Mouse (Mus musculus): ENCODE data around the gene Zhx3. TPM values are rescaled to one million over a fixed set of nuclear protein-coding genes. Genes with fewer than 3 reads are reported as not detected.

Zhx3 gene
- total and polyA plus RNA-seq, 3 experiments, result 7.9 to 36.8 (median 36.7) TPM

DNA sequence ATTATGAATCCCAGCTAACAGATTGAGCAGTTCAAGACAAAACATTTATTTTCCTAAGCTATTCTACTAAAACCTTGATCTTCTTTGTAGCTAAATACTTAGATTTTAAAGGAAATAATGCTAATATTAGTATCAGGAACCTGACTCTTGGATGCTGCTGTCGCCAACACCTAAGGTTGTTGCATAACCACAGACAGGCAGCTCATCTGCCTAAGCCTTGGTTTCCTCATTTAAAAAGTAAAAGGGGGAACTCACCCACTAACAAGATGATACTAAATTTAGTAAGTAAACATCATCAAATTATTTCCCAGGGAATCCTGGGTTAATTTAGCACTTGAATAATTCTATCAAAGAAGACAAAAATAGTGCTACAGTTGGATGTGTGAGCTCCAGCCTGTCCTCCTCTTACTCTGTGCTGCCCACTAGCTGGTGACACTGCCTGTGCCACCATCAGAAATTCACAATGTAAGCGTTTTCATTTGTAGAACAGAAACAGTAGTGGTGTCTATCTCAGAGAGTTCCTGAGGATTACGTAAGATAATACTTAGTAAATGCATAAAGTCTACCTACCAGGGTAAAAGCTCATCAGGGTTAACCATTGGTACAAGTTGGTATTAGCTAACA lies 23.1 kb downstream of the Zhx3 start:
- H3K27me3 ChIP-seq (ENCODE audit: control insufficient read depth, insufficient read depth, low read length), result no peaks in the 10 kb centered on the region
- intact Hi-C loops (cut with DNase I), result no loop called here
- TF ChIP-seq CTCF (IDR thresholded peaks at IDR 0.05) (peak; percentile 62), POLR2A (IDR thresholded peaks at IDR 0.05; ENCODE audit: insufficient read depth, low read depth, low read length) (no peak), EP300 (IDR thresholded peaks at IDR 0.05; ENCODE audit: insufficient read depth, low read depth, low read length) (no peak)
- peaks cover 30% of the 10 kb centered on the region for H3K36me3 ChIP-seq (ENCODE audit: control insufficient read depth, insufficient read depth, low read length)
- DNase-seq, result no peak
- 59% methylated on average over 3 of the region's 3 CpGs for WGBS
- no peak overlapping the region for H3K9ac ChIP-seq (ENCODE audit: low read depth, low read length)
- peaks cover 16% of the 10 kb centered on the region for H3K79me2 ChIP-seq (replicated peaks; ENCODE audit: control insufficient read depth, insufficient read depth, low read length)
- H3K4me3 ChIP-seq, result no peak overlapping the region
- H3K4me1 ChIP-seq (ENCODE audit: control insufficient read depth, insufficient read depth, low read length), result peaks cover 16% of the 10 kb centered on the region
- peak overlapping the region; percentile 49 for H3K27ac ChIP-seq

DNA sequence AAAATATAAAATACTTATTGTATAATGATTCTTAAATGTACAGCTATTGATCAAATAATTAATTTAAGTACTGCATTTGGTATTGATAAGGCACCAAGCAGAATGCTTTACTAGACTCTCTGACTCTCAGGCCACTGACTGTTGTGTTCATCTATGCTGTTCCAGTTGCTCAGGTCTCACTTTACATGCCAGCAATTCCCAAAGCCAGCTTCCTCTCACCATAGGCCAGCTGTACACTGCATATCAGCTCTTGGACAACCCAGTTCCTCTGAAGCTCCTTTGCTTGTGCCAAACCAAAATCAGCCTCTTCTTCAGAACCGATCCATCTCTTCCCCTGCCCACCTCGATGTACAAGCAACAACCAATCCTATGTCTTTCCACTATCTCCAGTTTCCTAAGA lies 24.6 kb downstream of the Zhx3 start:
- peak in 1 of 2 experiments; percentile 16 for DNase-seq
- H3K79me2 ChIP-seq (replicated peaks; ENCODE audit: control insufficient read depth, insufficient read depth, low read length), result peaks cover 19% of the 10 kb centered on the region
- no peak for TF ChIP-seq CTCF (IDR thresholded peaks at IDR 0.05)
- TF ChIP-seq EP300 (IDR thresholded peaks at IDR 0.05; ENCODE audit: insufficient read depth, low read depth, low read length), result no peak
- TF ChIP-seq POLR2A (IDR thresholded peaks at IDR 0.05; ENCODE audit: insufficient read depth, low read depth, low read length), result no peak
- intact Hi-C loops (cut with DNase I), result no loop called here
- H3K4me1 ChIP-seq (ENCODE audit: control insufficient read depth, insufficient read depth, low read length), result peaks cover 14% of the 10 kb centered on the region
- H3K4me3 ChIP-seq, result no peak overlapping the region
- peak overlapping the region; percentile 17; the same call in 1 of the 2 replicates for H3K27ac ChIP-seq
- peak overlapping the region; percentile 38; the same call in 1 of the 2 replicates for H3K9ac ChIP-seq (ENCODE audit: low read depth, low read length)
- peaks cover 31% of the 10 kb centered on the region for H3K36me3 ChIP-seq (ENCODE audit: control insufficient read depth, insufficient read depth, low read length)
- H3K27me3 ChIP-seq (ENCODE audit: control insufficient read depth, insufficient read depth, low read length), result no peaks in the 10 kb centered on the region
- 46% methylated on average over 2 of the region's 2 CpGs for WGBS

GRCm38 (mm10) chr2:160847664-160848063 lies 25.1 kb downstream of the Zhx3 start:
- no peak for TF ChIP-seq EP300 (IDR thresholded peaks at IDR 0.05; ENCODE audit: insufficient read depth, low read depth, low read length)
- TF ChIP-seq POLR2A (IDR thresholded peaks at IDR 0.05; ENCODE audit: insufficient read depth, low read depth, low read length), result no peak
- TF ChIP-seq CTCF (IDR thresholded peaks at IDR 0.05), result no peak
- intact Hi-C loops (cut with DNase I), result no loop called here
- H3K36me3 ChIP-seq (ENCODE audit: control insufficient read depth, insufficient read depth, low read length), result peaks cover 35% of the 10 kb centered on the region
- 81% methylated on average over 1 of the region's 1 CpGs for WGBS
- H3K4me1 ChIP-seq (ENCODE audit: control insufficient read depth, insufficient read depth, low read length), result peaks cover 14% of the 10 kb centered on the region
- H3K27me3 ChIP-seq (ENCODE audit: control insufficient read depth, insufficient read depth, low read length), result no peaks in the 10 kb centered on the region
- no peak overlapping the region for H3K27ac ChIP-seq
- H3K79me2 ChIP-seq (replicated peaks; ENCODE audit: control insufficient read depth, insufficient read depth, low read length), result peaks cover 19% of the 10 kb centered on the region
- no peak for DNase-seq
- H3K9ac ChIP-seq (ENCODE audit: low read depth, low read length), result no peak overlapping the region
- no peak overlapping the region for H3K4me3 ChIP-seq

GRCm38 (mm10) chr2:160840838-160841237 lies 32.0 kb downstream of the Zhx3 start:
- DNase-seq, result no peak
- Histone ChIP-seq H3K36me3 (ENCODE audit: control insufficient read depth, insufficient read depth, low read length) (peaks cover 14% of the 10 kb centered on the region), H3K9ac (ENCODE audit: low read depth, low read length) (no peak overlapping the region), H3K27ac (no peak overlapping the region), H3K27me3 (ENCODE audit: control insufficient read depth, insufficient read depth, low read length) (no peaks in the 10 kb centered on the region), H3K4me3 (no peak overlapping the region), H3K79me2 (replicated peaks; ENCODE audit: control insufficient read depth, insufficient read depth, low read length) (peaks cover 14% of the 10 kb centered on the region), H3K4me1 (ENCODE audit: control insufficient read depth, insufficient read depth, low read length) (peaks cover 3% of the 10 kb centered on the region; the same call in 1 of the 2 replicates)
- intact Hi-C loops (cut with DNase I), result no loop called here
- TF ChIP-seq EP300 (IDR thresholded peaks at IDR 0.05; ENCODE audit: insufficient read depth, low read depth, low read length) (no peak), POLR2A (IDR thresholded peaks at IDR 0.05; ENCODE audit: insufficient read depth, low read depth, low read length) (no peak), CTCF (IDR thresholded peaks at IDR 0.05) (no peak)

GRCm38 (mm10) chr2:160810802-160811201 lies 62.0 kb downstream of the Zhx3 start:
- intact Hi-C loops (cut with DNase I), result no loop called here
- no peaks in the 10 kb centered on the region for H3K27me3 ChIP-seq (ENCODE audit: control insufficient read depth, insufficient read depth, low read length)
- H3K9ac ChIP-seq (ENCODE audit: low read depth, low read length), result no peak overlapping the region
- H3K36me3 ChIP-seq (ENCODE audit: control insufficient read depth, insufficient read depth, low read length), result peaks cover 19% of the 10 kb centered on the region
- TF ChIP-seq CTCF (IDR thresholded peaks at IDR 0.05) (no peak), EP300 (IDR thresholded peaks at IDR 0.05; ENCODE audit: insufficient read depth, low read depth, low read length) (no peak), POLR2A (IDR thresholded peaks at IDR 0.05; ENCODE audit: insufficient read depth, low read depth, low read length) (no peak)
- WGBS, result 75% methylated on average over 1 of the region's 1 CpGs
- H3K27ac ChIP-seq, result no peak overlapping the region
- no peak overlapping the region for H3K4me3 ChIP-seq
- DNase-seq, result no peak
- peaks cover 2% of the 10 kb centered on the region; the same call in 1 of the 2 replicates for H3K79me2 ChIP-seq (replicated peaks; ENCODE audit: control insufficient read depth, insufficient read depth, low read length)
- peaks cover 8% of the 10 kb centered on the region for H3K4me1 ChIP-seq (ENCODE audit: control insufficient read depth, insufficient read depth, low read length)

- intact Hi-C loops (cut with DNase I), result no loop called here
- peaks cover 9% of the 10 kb centered on the region for H3K4me1 ChIP-seq (ENCODE audit: control insufficient read depth, insufficient read depth, low read length)
- no peaks in the 10 kb centered on the region for H3K27me3 ChIP-seq (ENCODE audit: control insufficient read depth, insufficient read depth, low read length)
- H3K36me3 ChIP-seq (ENCODE audit: control insufficient read depth, insufficient read depth, low read length), result peaks cover 20% of the 10 kb centered on the region
- no peak for DNase-seq
- no peak overlapping the region for H3K9ac ChIP-seq (ENCODE audit: low read depth, low read length)
- no peak for TF ChIP-seq EP300 (IDR thresholded peaks at IDR 0.05; ENCODE audit: insufficient read depth, low read depth, low read length)
- TF ChIP-seq POLR2A (IDR thresholded peaks at IDR 0.05; ENCODE audit: insufficient read depth, low read depth, low read length), result no peak
- no peak for TF ChIP-seq CTCF (IDR thresholded peaks at IDR 0.05)
- H3K79me2 ChIP-seq (replicated peaks; ENCODE audit: control insufficient read depth, insufficient read depth, low read length), result peaks cover under 1% of the 10 kb centered on the region; the same call in 1 of the 2 replicates
- H3K4me3 ChIP-seq, result no peak overlapping the region
- no peak overlapping the region for H3K27ac ChIP-seq
These were observed 62.4 kb downstream of the Zhx3 start for GRCm38 (mm10) chr2:160810376-160810775.
